Mouse (Mus musculus): ENCODE results near the gene Jam2. TPM values are rescaled to one million over a fixed set of nuclear protein-coding genes. Genes with fewer than 3 reads are reported as not detected.

Gene Jam2
- polyA plus RNA-seq, 1 experiment from 2014 or later = 12.4 TPM

- TF ChIP-seq CTCF (IDR thresholded peaks at IDR 0.05; ENCODE audit: low read depth) = no peak
- Histone ChIP-seq H3K27ac (ENCODE audit: low read depth) (no peak overlapping the region), H3K4me2 (no peak overlapping the region), H3K9ac (no peak overlapping the region), H3K36me3 (ENCODE audit: insufficient read depth) (no peaks in the 10 kb centered on the region), H3K27me3 (ENCODE audit: insufficient read depth, low read length) (no peaks in the 10 kb centered on the region), H3K4me3 (ENCODE audit: low read depth, low read length) (no peak overlapping the region), H3K4me1 (ENCODE audit: insufficient read depth) (no peaks in the 10 kb centered on the region), H3K9me3 (ENCODE audit: low read depth, low read length) (no peaks in the 10 kb centered on the region)
- ATAC-seq (ENCODE audit: insufficient read depth) (no peak), DNase-seq (no peak)
- WGBS = 77% methylated on average over 8 of the region's 8 CpGs
Observed at GRCm38 (mm10) chr16:84767956-84768355, 6.0 kb upstream of the Jam2 start.

GRCm38 (mm10) chr16:84769182-84769581, 4.7 kb upstream of the Jam2 start:
- WGBS = 67% methylated on average over 4 of the region's 4 CpGs
- TF ChIP-seq CTCF (IDR thresholded peaks at IDR 0.05; ENCODE audit: low read depth) = no peak
- DNase-seq (no peak), ATAC-seq (ENCODE audit: insufficient read depth) (no peak)
- H3K4me3 ChIP-seq (ENCODE audit: low read depth, low read length) = no peak overlapping the region
- no peak overlapping the region for H3K27ac ChIP-seq (ENCODE audit: low read depth)
- H3K9ac ChIP-seq = no peak overlapping the region
- H3K36me3 ChIP-seq (ENCODE audit: insufficient read depth) = no peaks in the 10 kb centered on the region
- no peak overlapping the region for H3K4me2 ChIP-seq
- no peaks in the 10 kb centered on the region for H3K4me1 ChIP-seq (ENCODE audit: insufficient read depth)
- H3K27me3 ChIP-seq (ENCODE audit: insufficient read depth, low read length) = peaks cover 5% of the 10 kb centered on the region; the same call in 1 of the 2 replicates
- H3K9me3 ChIP-seq (ENCODE audit: low read depth, low read length) = no peaks in the 10 kb centered on the region

DNA sequence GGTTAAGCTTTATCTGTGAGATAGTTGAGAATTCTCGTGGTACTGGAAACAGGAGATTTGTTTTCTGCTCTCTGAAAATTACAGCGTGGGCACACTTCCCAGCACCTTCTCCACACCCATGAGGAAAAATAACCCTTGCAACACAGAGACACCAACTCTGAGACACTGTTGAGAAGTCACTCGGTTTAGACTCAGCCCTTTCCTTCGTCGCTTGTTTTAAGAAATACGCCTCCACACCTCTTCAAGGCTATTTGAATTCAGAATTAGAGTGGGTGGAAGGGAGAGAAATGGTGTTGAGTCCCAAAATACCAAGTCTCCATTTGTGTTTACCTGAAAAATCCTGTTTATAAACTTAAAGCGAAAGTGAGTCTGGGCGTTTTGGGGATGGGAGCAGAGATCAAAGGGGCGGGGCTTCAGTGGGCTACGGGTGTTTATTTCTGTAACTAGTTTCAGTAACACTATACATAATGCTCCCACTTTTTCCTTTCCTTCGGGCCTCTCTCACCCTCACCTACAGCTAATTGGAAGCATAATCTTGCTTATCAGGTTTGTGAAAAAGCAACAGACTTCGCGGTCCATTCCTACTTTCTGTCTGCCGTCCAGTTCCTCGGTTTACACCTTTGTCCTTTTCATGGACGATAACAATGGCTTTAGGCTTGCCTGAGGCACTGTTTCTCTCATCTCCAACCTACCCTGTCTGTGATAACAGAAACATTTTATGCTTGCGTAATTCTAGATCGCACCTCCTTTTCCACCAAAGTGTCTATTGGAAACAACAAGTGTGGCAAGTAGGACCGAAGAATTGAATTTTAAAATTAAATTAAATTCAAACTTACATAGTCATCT, 4.1 kb upstream of the Jam2 start:
- no peak for DNase-seq
- WGBS = 80% methylated on average over 19 of the region's 19 CpGs

DNA sequence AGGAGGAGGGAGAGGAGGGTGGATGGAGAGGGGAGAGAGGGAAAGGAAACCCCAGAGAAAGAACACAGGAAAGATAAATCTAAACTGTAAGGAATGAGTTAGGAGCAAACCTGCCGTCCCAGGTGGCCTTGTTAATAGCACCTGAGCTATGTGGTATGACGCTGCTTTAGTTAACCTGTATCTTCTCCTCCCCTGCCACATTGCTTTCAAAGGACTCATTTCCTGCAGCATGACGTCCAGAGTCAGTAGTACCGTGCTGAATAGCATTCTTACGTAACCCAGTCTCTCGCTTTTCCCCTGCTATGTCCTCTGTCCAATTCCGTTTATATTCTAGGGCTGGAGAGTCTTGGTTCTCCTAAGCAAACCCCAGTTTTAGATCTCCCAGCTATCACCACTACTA, 3.0 kb upstream of the Jam2 start:
- Histone ChIP-seq H3K4me1 (ENCODE audit: insufficient read depth) (no peaks in the 10 kb centered on the region), H3K4me2 (no peak overlapping the region), H3K36me3 (ENCODE audit: insufficient read depth) (no peaks in the 10 kb centered on the region), H3K4me3 (ENCODE audit: low read depth, low read length) (no peak overlapping the region), H3K9me3 (ENCODE audit: low read depth, low read length) (no peaks in the 10 kb centered on the region), H3K9ac (no peak overlapping the region), H3K27ac (ENCODE audit: low read depth) (no peak overlapping the region), H3K27me3 (ENCODE audit: insufficient read depth, low read length) (peaks cover 10% of the 10 kb centered on the region)
- no peak for ATAC-seq (ENCODE audit: insufficient read depth)
- no peak for DNase-seq
- TF ChIP-seq CTCF (IDR thresholded peaks at IDR 0.05; ENCODE audit: low read depth) = no peak
- WGBS = 79% methylated on average over 7 of the region's 7 CpGs

More for the DNA sequence above, 4.1 kb upstream of the Jam2 start:
- H3K4me3 ChIP-seq (ENCODE audit: low read depth, low read length) = no peak overlapping the region
- H3K27ac ChIP-seq (ENCODE audit: low read depth) = no peak overlapping the region
- no peaks in the 10 kb centered on the region for H3K9me3 ChIP-seq (ENCODE audit: low read depth, low read length)
- no peak for ATAC-seq (ENCODE audit: insufficient read depth)
- no peak overlapping the region for H3K4me2 ChIP-seq
- H3K27me3 ChIP-seq (ENCODE audit: insufficient read depth, low read length) = peaks cover 7% of the 10 kb centered on the region; the same call in 1 of the 2 replicates
- no peak for TF ChIP-seq CTCF (IDR thresholded peaks at IDR 0.05; ENCODE audit: low read depth)
- no peaks in the 10 kb centered on the region for H3K36me3 ChIP-seq (ENCODE audit: insufficient read depth)
- H3K9ac ChIP-seq = no peak overlapping the region
- H3K4me1 ChIP-seq (ENCODE audit: insufficient read depth) = no peaks in the 10 kb centered on the region

DNA sequence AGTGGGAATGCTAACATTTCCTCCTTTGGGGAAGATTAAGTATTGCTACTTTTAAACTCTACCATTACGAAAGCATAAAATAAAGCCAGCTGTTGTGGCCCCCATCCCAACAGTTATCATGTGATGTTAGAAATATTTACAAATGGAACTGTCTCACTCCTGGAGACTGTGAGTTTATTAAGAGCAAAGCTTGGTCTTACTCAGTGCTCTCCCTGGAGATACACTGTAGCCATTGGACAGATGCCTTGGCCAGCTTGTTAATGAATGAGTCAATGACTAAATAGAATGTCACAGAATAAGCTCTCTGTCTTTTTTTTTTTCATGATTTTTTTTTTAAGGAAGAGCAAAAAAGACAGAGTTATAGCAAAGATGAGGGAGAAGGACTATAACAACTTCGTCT, 2.5 kb upstream of the Jam2 start:
- H3K27me3 ChIP-seq (ENCODE audit: insufficient read depth, low read length) = peaks cover 10% of the 10 kb centered on the region
- H3K4me2 ChIP-seq = no peak overlapping the region
- no peaks in the 10 kb centered on the region for H3K4me1 ChIP-seq (ENCODE audit: insufficient read depth)
- no peaks in the 10 kb centered on the region for H3K9me3 ChIP-seq (ENCODE audit: low read depth, low read length)
- H3K9ac ChIP-seq = no peak overlapping the region
- WGBS = 75% methylated on average over 2 of the region's 2 CpGs
- no peak for DNase-seq
- H3K4me3 ChIP-seq (ENCODE audit: low read depth, low read length) = no peak overlapping the region
- H3K36me3 ChIP-seq (ENCODE audit: insufficient read depth) = no peaks in the 10 kb centered on the region
- no peak for TF ChIP-seq CTCF (IDR thresholded peaks at IDR 0.05; ENCODE audit: low read depth)
- no peak overlapping the region for H3K27ac ChIP-seq (ENCODE audit: low read depth)
- no peak for ATAC-seq (ENCODE audit: insufficient read depth)

DNA sequence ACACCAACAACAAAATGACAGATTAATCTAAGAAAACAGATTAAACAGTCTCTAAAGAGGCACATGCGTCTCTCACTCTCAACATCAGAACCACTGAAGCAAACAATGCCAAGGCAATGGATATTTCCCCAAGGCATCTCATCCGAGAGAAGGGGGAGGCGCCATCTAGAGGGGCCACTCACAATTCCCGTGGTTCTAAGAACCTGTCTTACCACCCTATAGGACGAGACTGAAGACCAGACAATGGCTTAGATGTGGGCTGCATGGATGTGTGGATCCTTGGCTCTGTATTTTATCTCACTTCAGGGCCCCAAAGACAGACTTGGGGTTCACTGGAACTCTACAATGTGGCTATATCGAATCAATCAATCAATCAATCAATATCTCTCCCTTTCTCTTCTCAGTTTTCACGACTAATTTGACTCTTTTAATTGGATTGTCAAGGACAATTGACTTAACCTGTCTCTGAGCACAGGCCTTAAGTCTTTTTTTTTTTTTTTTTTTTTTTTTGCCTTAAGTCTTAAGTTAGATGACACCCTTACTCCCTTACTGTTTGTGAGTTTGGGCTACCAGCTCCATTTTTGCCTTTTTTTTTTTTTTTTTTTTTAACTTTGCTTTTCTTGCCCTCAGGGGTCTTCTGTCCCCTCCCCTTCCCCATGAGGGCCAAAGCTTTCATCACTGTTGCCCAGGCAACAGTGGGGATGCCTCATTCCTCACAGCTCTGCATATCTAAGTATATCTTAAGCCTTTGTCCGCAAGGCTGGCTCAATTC, 1.2 kb upstream of the Jam2 start:
- Histone ChIP-seq H3K27me3 (ENCODE audit: insufficient read depth, low read length) (peaks cover 10% of the 10 kb centered on the region), H3K9me3 (ENCODE audit: low read depth, low read length) (no peaks in the 10 kb centered on the region), H3K27ac (ENCODE audit: low read depth) (no peak overlapping the region), H3K4me3 (ENCODE audit: low read depth, low read length) (no peak overlapping the region), H3K9ac (no peak overlapping the region), H3K4me2 (peak overlapping the region; percentile 97), H3K4me1 (ENCODE audit: insufficient read depth) (no peaks in the 10 kb centered on the region), H3K36me3 (ENCODE audit: insufficient read depth) (no peaks in the 10 kb centered on the region)
- peak; percentile 15 for DNase-seq
- TF ChIP-seq CTCF (IDR thresholded peaks at IDR 0.05; ENCODE audit: low read depth) = no peak
- 30% methylated on average over 8 of the region's 8 CpGs for WGBS
- no peak for ATAC-seq (ENCODE audit: insufficient read depth)

GRCm38 (mm10) chr16:84773268-84773861, 558 bp upstream of the Jam2 start:
- H3K27ac ChIP-seq (ENCODE audit: low read depth) = no peak overlapping the region
- peak overlapping the region; percentile 56; the same call in 1 of the 2 replicates for H3K9ac ChIP-seq
- 4% methylated on average over 15 of the region's 15 CpGs for WGBS

More at GRCm38 (mm10) chr16:84773268-84773861, 558 bp upstream of the Jam2 start:
- Histone ChIP-seq H3K4me2 (peak overlapping the region; percentile 97), H3K4me3 (ENCODE audit: low read depth, low read length) (peak overlapping the region; percentile 60), H3K9me3 (ENCODE audit: low read depth, low read length) (no peaks in the 10 kb centered on the region), H3K27me3 (ENCODE audit: insufficient read depth, low read length) (peaks cover 10% of the 10 kb centered on the region), H3K36me3 (ENCODE audit: insufficient read depth) (no peaks in the 10 kb centered on the region), H3K4me1 (ENCODE audit: insufficient read depth) (no peaks in the 10 kb centered on the region)
- TF ChIP-seq CTCF (IDR thresholded peaks at IDR 0.05; ENCODE audit: low read depth) = no peak
- DNase-seq (peak; percentile 15), ATAC-seq (ENCODE audit: insufficient read depth) (peak; percentile 28; the same call in 1 of the 2 replicates)

All from lung, embryonic 14.5 days (tissue).